Comparison of ENCODE assay signal across 10 mouse cellular contexts in genomic region chr6:116386045-116386415, GRCm38 (mm10). TPM values are rescaled to one million over a fixed set of nuclear protein-coding genes. Genes with fewer than 3 reads are reported as not detected.
DNase-seq lines count a peak whose midpoint lies in the region; ATAC-seq lines count a peak whose summit lies in the region.
"Had no signal": no experiment of that assay in that cellular context is flagged by ENCODE, and none has a peak within 500 bp of the region (broad histone marks: within the 10 kb centered on the region; RNA-seq: fewer than 3 reads in every experiment).

No protein-coding gene starts in this region.

- peak overlapping the region; percentile 39; the same call in 1 of the 2 replicates for H3K4me2 ChIP-seq in lung, embryonic 16.5 days (ENCODE audit: low read depth, low read length)
- H3K4me2 ChIP-seq in hindbrain, embryonic 11.5 days (replicated peaks; ENCODE audit: low read depth, low read length), result 0 out of 2 replicates have a peak overlapping the region, but pooled peaks have one; percentile 15
- H3K4me2 ChIP-seq in stomach, embryonic 16.5 days (ENCODE audit: low read depth, low read length), result peak overlapping the region; percentile 29; the same call in 1 of the 2 replicates

- no peak for DNase-seq in lung, adult 18-20 months
- DNase-seq in hindbrain, embryonic 11.5 days (ENCODE audit: low spot score), result peak; percentile 35
- DNase-seq in kidney, postnatal 36 days, result peak; percentile 73 to 75
- no peak for DNase-seq in adrenal gland, adult 18-20 months (ENCODE audit: low spot score in 2 of 2)
- DNase-seq in cerebellum, adult 9-10 months, result no peak
- no peak for DNase-seq in left cerebral cortex, adult 9 months (ENCODE audit: low spot score in 2 of 2)
- DNase-seq: cerebellum, adult 18-20 months; heart, postnatal 36 days had no signal

- H3K4me1 ChIP-seq in lung, embryonic 16.5 days (replicated peaks; ENCODE audit: control insufficient read depth, insufficient read depth, low read length), result peaks cover 6% of the 10 kb centered on the region; the same call in 1 of the 2 replicates
- H3K4me1 ChIP-seq in hindbrain, embryonic 11.5 days (replicated peaks; ENCODE audit: control insufficient read depth, insufficient read depth, low read length), result peaks cover 2% of the 10 kb centered on the region; the same call in 1 of the 2 replicates
- peaks cover 7% of the 10 kb centered on the region; the same call in 1 of the 2 replicates for H3K4me1 ChIP-seq in stomach, embryonic 16.5 days (ENCODE audit: control insufficient read depth, insufficient read depth, low read length)

- peak overlapping the region; percentile 71 for H3K27ac ChIP-seq in lung, embryonic 16.5 days (ENCODE audit: low read length)
- peak overlapping the region; percentile 66 for H3K27ac ChIP-seq in hindbrain, embryonic 11.5 days (ENCODE audit: low read depth, low read length)
- H3K27ac ChIP-seq in stomach, embryonic 16.5 days (ENCODE audit: low read length), result peak overlapping the region; percentile 46

- no peaks in the 10 kb centered on the region for H3K9me3 ChIP-seq in lung, embryonic 16.5 days (ENCODE audit: control insufficient read depth, low read length)
- no peaks in the 10 kb centered on the region for H3K9me3 ChIP-seq in hindbrain, embryonic 11.5 days (ENCODE audit: control insufficient read depth, low read length)
- no peaks in the 10 kb centered on the region for H3K9me3 ChIP-seq in stomach, embryonic 16.5 days (replicated peaks; ENCODE audit: control insufficient read depth, low read length)

- H3K4me3 ChIP-seq in lung, embryonic 16.5 days (ENCODE audit: low read length), result no peak overlapping the region
- no peak overlapping the region for H3K4me3 ChIP-seq in hindbrain, embryonic 11.5 days (ENCODE audit: low read depth, low read length)
- no peak overlapping the region for H3K4me3 ChIP-seq in stomach, embryonic 16.5 days (replicated peaks; ENCODE audit: low read length)

- H3K9ac ChIP-seq in lung, embryonic 16.5 days (ENCODE audit: low read length), result no peak overlapping the region
- 0 out of 2 replicates have a peak overlapping the region, but pooled peaks have one; percentile 35 for H3K9ac ChIP-seq in hindbrain, embryonic 11.5 days (ENCODE audit: low read depth, low read length)
- no peak overlapping the region for H3K9ac ChIP-seq in stomach, embryonic 16.5 days (ENCODE audit: low read length)

- H3K27me3 ChIP-seq in lung, embryonic 16.5 days (ENCODE audit: control insufficient read depth, insufficient read depth, low read depth, low read length), result no peaks in the 10 kb centered on the region
- H3K27me3 ChIP-seq in hindbrain, embryonic 11.5 days (ENCODE audit: control insufficient read depth, insufficient read depth, low read length), result no peaks in the 10 kb centered on the region
- no peaks in the 10 kb centered on the region for H3K27me3 ChIP-seq in stomach, embryonic 16.5 days (ENCODE audit: control insufficient read depth, insufficient read depth, low read length)

- no peaks in the 10 kb centered on the region for H3K36me3 ChIP-seq in lung, embryonic 16.5 days (ENCODE audit: control insufficient read depth, insufficient read depth, low read length)
- no peaks in the 10 kb centered on the region for H3K36me3 ChIP-seq in hindbrain, embryonic 11.5 days (ENCODE audit: control insufficient read depth, insufficient read depth, low read length)
- H3K36me3 ChIP-seq in stomach, embryonic 16.5 days (ENCODE audit: control insufficient read depth, insufficient read depth, low read length), result no peaks in the 10 kb centered on the region

- ATAC-seq in lung, embryonic 16.5 days (ENCODE audit: low read depth), result peak; percentile 95
- peak; percentile 81 for ATAC-seq in hindbrain, embryonic 11.5 days (ENCODE audit: low FRiP score)
- peak; percentile 92; the same call in 1 of the 2 replicates for ATAC-seq in stomach, embryonic 16.5 days (ENCODE audit: insufficient read depth, low FRiP score)

- WGBS in lung, embryonic 16.5 days, result 32% methylated on average over 4 of the region's 4 CpGs
- 27% methylated on average over 4 of the region's 4 CpGs for WGBS in hindbrain, embryonic 11.5 days
- 29% methylated on average over 4 of the region's 4 CpGs for WGBS in stomach, embryonic 16.5 days

RNA-seq across cellular contexts. Expression of gene March8, which starts 48.2 kb away (rescaled TPM):
- 27.8 and 29.3 TPM in 2 replicates for polyA plus RNA-seq in lung, embryonic 16.5 days (2015; fragmentation: Nextera tagmentation; extraction: Ambion mirVana)
- polyA plus RNA-seq in hindbrain, embryonic 11.5 days (2014; fragmentation: Nextera tagmentation; extraction: Ambion mirVana), result 47.9 and 52.8 TPM in 2 replicates
- polyA plus RNA-seq in stomach, embryonic 16.5 days (2015; fragmentation: Nextera tagmentation; extraction: Ambion mirVana), result 31.9 and 34.9 TPM in 2 replicates
- 10 to 100 TPM; 59.6 to 76.5 TPM for total RNA-seq in adrenal gland, adult 18-20 months (2021)

Comparison
In these comparisons a context has a peak if more than half of its experiments do, and no peak if none do; other contexts are left out.
1. DNase-seq: peak in hindbrain, embryonic 11.5 days (single experiment) and kidney, postnatal 36 days (2 of 2); none in lung, adult 18-20 months (0 of 2), adrenal gland, adult 18-20 months (0 of 2), cerebellum, adult 9-10 months (single experiment) and left cerebral cortex, adult 9 months (0 of 2).
2. Peak in every context shown above with its lines, with median percentiles within 50 percentile points of each other: ATAC-seq, H3K27ac ChIP-seq and H3K4me2 ChIP-seq.